Mouse (Mus musculus) liver, postnatal 0 days (tissue): ENCODE measurements at regions not wholly inside any gene's neighbourhood (a gene's known extent, or its start where the extent isn't known, plus 50 kb on each side); places are given as distances from the start of the nearest gene placed in this dataset.

Experiments
- CTCF ChIP-seq: sonication (generic); IDR thresholded peaks from 2 replicates; pipeline ENCODE4 v1.5.1; 2016; ENCODE audit warnings: antibody characterized with exemption, low read depth
- EP300 ChIP-seq: IDR thresholded peaks from 2 replicates; pipeline ENCODE4 v1.6.1; 2016; ENCODE audit warnings: antibody characterized with exemption, low read depth, mild to moderate bottlenecking

- TF ChIP-seq CTCF (no peak), EP300 (peak; percentile 93)
Measured at GRCm38 (mm10) chr2:28141556-28141955, 51.2 kb upstream of the Olfm1 start.
